Mouse (Mus musculus) intestine, postnatal 0 days (tissue): ENCODE results near the gene Fosb. TPM values are rescaled to one million over a fixed set of nuclear protein-coding genes. Genes with fewer than 3 reads are reported as not detected.

ENCODE experiments used
- ATAC-seq: fragments of 200-750 bp; cut with Nextera tagmentation; 2 replicates; pipeline ENCODE4 v1.8.0; 2017; ENCODE audit warnings: mild to moderate bottlenecking, moderate TSS enrichment, moderate library complexity
- H3K27ac ChIP-seq: fragments of 300-500 bp; sonication (generic); 2 replicates; pipeline ENCODE4 v1.5.1; 2014; ENCODE audit warnings: mild to moderate bottlenecking, low read depth, low read length, moderate library complexity
- H3K27me3 ChIP-seq: fragments of 300-500 bp; sonication (generic); replicated peaks from 2 replicates; pipeline ENCODE4 v1.6.1; 2014; ENCODE audit warnings: low read length, mixed read lengths; ENCODE audit not compliant: control insufficient read depth, insufficient read depth
- H3K36me3 ChIP-seq: fragments of 300-500 bp; sonication (generic); 2 replicates; pipeline ENCODE4 v1.6.1; 2014; ENCODE audit warnings: mild to moderate bottlenecking, moderate library complexity; ENCODE audit not compliant: control insufficient read depth, insufficient read depth
- H3K4me1 ChIP-seq: fragments of 300-500 bp; sonication (generic); replicated peaks from 2 replicates; pipeline ENCODE4 v1.6.1; 2014; ENCODE audit warnings: antibody characterized with exemption, low read length, mixed read lengths; ENCODE audit not compliant: control insufficient read depth, insufficient read depth
- H3K4me2 ChIP-seq: fragments of 300-500 bp; sonication (generic); replicated peaks from 2 replicates; pipeline ENCODE4 v1.6.1; 2014; ENCODE audit warnings: low read depth, mild to moderate bottlenecking, moderate library complexity
- H3K4me3 ChIP-seq: fragments of 300-500 bp; sonication (generic); 2 replicates; pipeline ENCODE4 v1.5.1; 2014; ENCODE audit warnings: low read depth, low read length
- H3K9ac ChIP-seq: fragments of 300-500 bp; sonication (generic); 2 replicates; pipeline ENCODE4 v1.6.1; 2014; ENCODE audit warnings: mild to moderate bottlenecking, low read depth, low read length
- H3K9me3 ChIP-seq: fragments of 300-500 bp; sonication (generic); 2 replicates; pipeline ENCODE4 v1.6.1; 2016; ENCODE audit warnings: mixed run types; ENCODE audit not compliant: control insufficient read depth
- CTCF ChIP-seq: sonication (generic); IDR thresholded peaks from 2 replicates; pipeline ENCODE4 v1.5.1; 2016; ENCODE audit warnings: low read depth, mild to moderate bottlenecking, control low read depth, antibody characterized with exemption, moderate library complexity
- WGBS: fragments of 180-500 bp; shearing (Covaris S2); extraction: QIAGEN DNeasy Blood & Tissue Kit; methylation state at CpG from one replicate; pipeline ENCODE4 v1.1.7; 2014; 5-methylcytosine and 5-hydroxymethylcytosine counted together
- polyA plus RNA-seq: library from polyadenylated mRNA; unstranded; fragments of >200 nt; fragmentation: Nextera tagmentation; extraction: Ambion mirVana; gene quantifications from 2 replicates; pipeline ENCODE4 v1.2.1, GENCODE M21; 2015

Gene Fosb
- polyA plus RNA-seq, 1 experiment from 2014 or later: 0.12 TPM

DNA sequence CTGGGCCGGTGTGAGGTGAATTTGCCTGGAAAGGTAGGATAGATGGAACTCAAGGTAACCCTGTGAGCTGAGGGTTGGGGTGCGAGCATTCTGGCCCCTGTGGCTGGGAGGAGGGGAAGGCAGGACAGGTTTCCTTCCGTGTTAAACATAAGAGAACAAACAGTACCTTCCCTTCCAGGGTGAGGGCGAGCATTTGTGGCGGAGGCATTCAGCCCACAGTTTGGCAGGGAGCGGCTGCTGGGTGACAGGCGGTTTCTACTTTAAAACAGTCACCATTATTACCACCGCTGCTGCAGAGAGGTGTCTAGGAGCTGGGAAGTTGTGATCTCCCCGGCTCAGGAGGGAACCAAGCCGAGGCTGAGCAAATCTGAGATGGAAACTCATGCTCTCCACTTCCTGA is 27.3 kb upstream of the Fosb start:
- no peaks in the 10 kb centered on the region for H3K4me1 ChIP-seq
- H3K4me3 ChIP-seq: no peak overlapping the region
- H3K9ac ChIP-seq: no peak overlapping the region
- ATAC-seq: no peak
- H3K9me3 ChIP-seq: no peaks in the 10 kb centered on the region
- 54% methylated on average over 10 of the region's 10 CpGs for WGBS
- no peaks in the 10 kb centered on the region for H3K36me3 ChIP-seq
- H3K27me3 ChIP-seq: peaks cover 3% of the 10 kb centered on the region; the same call in 1 of the 2 replicates
- H3K4me2 ChIP-seq: no peak overlapping the region
- no peak overlapping the region for H3K27ac ChIP-seq
- TF ChIP-seq CTCF: no peak

DNA sequence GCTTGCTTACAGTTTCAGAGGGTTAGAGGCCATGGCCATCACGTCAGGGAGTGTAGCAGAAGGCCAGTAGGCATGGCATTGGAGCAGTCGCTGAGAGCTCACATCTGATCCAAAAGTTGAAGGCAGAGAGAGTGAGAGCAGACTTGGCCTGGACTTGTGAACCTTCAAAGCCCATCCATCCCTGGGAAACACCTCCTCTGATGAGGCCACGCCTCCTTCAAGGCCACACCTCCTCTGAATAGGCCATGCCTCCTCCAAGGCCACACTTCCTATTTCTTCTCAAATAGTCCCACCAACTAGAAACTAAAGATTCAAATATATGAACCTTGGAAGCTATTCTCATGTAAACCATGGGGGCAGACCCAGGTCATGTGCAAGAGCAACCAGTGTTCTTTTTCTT is 25.7 kb upstream of the Fosb start:
- Histone ChIP-seq H3K9ac (no peak overlapping the region), H3K4me3 (no peak overlapping the region), H3K27ac (no peak overlapping the region), H3K4me1 (no peaks in the 10 kb centered on the region), H3K9me3 (no peaks in the 10 kb centered on the region), H3K27me3 (no peaks in the 10 kb centered on the region), H3K36me3 (no peaks in the 10 kb centered on the region), H3K4me2 (no peak overlapping the region)
- no peak for ATAC-seq
- TF ChIP-seq CTCF: no peak
- WGBS: 40% methylated on average over 3 of the region's 3 CpGs

DNA sequence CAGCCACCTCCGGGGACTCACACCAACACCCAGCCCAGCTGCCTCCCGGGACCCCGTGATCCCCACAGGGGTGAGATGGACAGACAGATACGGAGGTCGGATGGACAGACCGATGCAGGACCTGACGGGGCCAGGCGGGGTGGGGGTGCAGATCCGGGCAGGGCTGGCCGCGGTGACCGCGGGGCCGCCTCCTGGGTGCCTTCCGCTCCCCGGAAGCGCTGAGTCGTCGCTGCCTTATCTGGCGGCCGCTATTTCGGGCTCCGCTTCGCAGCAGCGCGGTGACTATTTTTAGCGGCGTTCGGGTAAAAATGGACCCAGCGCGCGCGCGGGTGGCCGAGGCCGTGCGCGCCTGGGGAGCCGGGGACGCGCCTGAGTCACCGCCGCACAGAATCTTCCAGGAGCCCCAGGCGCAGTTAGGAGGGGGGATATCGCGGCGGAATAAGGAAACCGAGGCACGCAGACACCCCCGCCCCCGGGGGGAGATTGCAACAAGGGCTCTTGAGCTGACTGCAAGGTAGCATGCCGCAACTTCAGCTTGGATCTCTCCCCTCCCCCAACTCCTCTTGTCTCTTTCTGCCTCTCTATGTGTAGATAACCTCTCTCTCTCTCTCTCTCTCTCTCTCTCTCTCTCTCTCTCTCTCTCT is 23.0 kb upstream of the Fosb start:
- H3K9ac ChIP-seq: peak overlapping the region; percentile 35
- no peaks in the 10 kb centered on the region for H3K36me3 ChIP-seq
- H3K4me1 ChIP-seq: no peaks in the 10 kb centered on the region
- H3K4me3 ChIP-seq: peak overlapping the region; percentile 52
- peak overlapping the region; percentile 2; the same call in 1 of the 2 replicates for H3K27ac ChIP-seq
- under 1% methylated on average over 44 of the region's 52 CpGs for WGBS
- H3K4me2 ChIP-seq: peak overlapping the region; percentile 86
- no peak for TF ChIP-seq CTCF
- peak; percentile 28 for ATAC-seq
- no peaks in the 10 kb centered on the region for H3K9me3 ChIP-seq
- no peaks in the 10 kb centered on the region for H3K27me3 ChIP-seq

DNA sequence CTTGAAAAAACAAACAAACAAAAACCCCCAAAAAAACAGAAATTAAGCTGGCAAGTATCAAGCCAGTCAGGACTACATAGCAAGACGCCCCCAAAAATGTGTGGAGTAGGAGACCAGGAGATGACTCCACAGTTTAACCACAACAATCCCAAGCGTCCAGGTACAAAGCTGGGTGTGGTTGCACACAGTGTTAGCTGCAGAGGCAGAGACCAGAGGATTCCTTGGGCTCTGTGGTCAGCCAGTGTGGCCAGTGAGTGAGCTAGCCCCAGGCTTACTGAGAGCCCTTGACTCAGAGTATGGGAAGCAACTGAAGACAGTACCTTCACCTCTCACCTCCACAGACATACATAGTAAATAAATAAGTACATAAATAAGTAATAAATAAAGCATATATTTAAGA is 22.1 kb upstream of the Fosb start:
- H3K27ac ChIP-seq: no peak overlapping the region
- 57% methylated on average over 2 of the region's 2 CpGs for WGBS
- no peak for TF ChIP-seq CTCF
- H3K9ac ChIP-seq: no peak overlapping the region
- H3K27me3 ChIP-seq: no peaks in the 10 kb centered on the region
- H3K9me3 ChIP-seq: no peaks in the 10 kb centered on the region
- H3K36me3 ChIP-seq: no peaks in the 10 kb centered on the region
- no peak for ATAC-seq
- no peaks in the 10 kb centered on the region for H3K4me1 ChIP-seq
- H3K4me2 ChIP-seq: no peak overlapping the region
- H3K4me3 ChIP-seq: no peak overlapping the region

DNA sequence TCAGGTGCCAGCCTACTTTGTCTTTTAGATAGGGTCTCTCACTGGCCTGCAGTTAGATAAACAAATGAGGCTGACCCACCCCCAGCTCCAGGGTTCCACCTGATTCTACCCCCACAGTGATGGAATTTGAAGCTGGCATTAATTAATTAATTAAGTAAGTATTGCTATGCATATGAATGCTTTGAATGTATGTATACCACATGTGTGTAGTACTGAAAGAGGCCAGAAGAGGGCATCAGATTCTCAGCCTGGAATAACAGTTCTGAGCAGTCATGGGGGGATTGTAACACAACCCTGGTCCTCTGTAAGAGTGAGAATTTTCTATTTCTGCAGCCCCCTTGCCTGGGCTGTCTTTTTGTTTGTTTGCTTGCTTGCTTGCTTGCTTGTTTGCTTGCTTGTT is 18.6 kb upstream of the Fosb start:
- H3K27me3 ChIP-seq: no peaks in the 10 kb centered on the region
- H3K4me3 ChIP-seq: no peak overlapping the region

DNA sequence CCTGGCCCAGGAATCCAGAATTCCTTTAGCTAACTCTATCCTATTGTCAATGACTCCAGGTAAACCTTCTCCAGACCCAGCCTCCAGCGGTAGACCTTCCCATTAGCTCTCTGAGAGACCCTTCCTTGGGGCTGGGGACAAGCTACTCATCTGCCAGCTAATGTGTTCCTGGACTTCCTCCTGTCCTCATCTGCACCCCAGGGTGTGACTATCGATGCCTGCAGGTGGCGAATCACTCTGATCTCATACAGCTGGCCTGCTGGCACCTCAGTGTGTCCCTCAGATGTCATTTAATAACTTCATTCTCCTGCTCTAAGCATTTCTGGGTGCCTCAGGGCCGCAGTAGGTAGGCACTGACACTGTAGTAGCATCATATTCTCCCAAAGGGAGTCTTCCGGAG is 17.9 kb upstream of the Fosb start:
- H3K4me2 ChIP-seq: no peak overlapping the region
- H3K9me3 ChIP-seq: no peaks in the 10 kb centered on the region
- no peak for ATAC-seq
- 69% methylated on average over 5 of the region's 5 CpGs for WGBS
- no peak overlapping the region for H3K4me3 ChIP-seq
- no peak overlapping the region for H3K9ac ChIP-seq
- no peaks in the 10 kb centered on the region for H3K4me1 ChIP-seq
- H3K27me3 ChIP-seq: no peaks in the 10 kb centered on the region
- no peak overlapping the region for H3K27ac ChIP-seq
- H3K36me3 ChIP-seq: no peaks in the 10 kb centered on the region
- no peak for TF ChIP-seq CTCF

More for the DNA sequence above, 18.6 kb upstream of the Fosb start:
- H3K4me2 ChIP-seq: no peak overlapping the region
- no peaks in the 10 kb centered on the region for H3K4me1 ChIP-seq
- peak; percentile 57 for TF ChIP-seq CTCF
- ATAC-seq: no peak
- H3K9me3 ChIP-seq: no peaks in the 10 kb centered on the region
- no peak overlapping the region for H3K27ac ChIP-seq
- no peaks in the 10 kb centered on the region for H3K36me3 ChIP-seq
- no peak overlapping the region for H3K9ac ChIP-seq
